ENCODE assay signal across 14 mouse cellular contexts in the genomic region with DNA sequence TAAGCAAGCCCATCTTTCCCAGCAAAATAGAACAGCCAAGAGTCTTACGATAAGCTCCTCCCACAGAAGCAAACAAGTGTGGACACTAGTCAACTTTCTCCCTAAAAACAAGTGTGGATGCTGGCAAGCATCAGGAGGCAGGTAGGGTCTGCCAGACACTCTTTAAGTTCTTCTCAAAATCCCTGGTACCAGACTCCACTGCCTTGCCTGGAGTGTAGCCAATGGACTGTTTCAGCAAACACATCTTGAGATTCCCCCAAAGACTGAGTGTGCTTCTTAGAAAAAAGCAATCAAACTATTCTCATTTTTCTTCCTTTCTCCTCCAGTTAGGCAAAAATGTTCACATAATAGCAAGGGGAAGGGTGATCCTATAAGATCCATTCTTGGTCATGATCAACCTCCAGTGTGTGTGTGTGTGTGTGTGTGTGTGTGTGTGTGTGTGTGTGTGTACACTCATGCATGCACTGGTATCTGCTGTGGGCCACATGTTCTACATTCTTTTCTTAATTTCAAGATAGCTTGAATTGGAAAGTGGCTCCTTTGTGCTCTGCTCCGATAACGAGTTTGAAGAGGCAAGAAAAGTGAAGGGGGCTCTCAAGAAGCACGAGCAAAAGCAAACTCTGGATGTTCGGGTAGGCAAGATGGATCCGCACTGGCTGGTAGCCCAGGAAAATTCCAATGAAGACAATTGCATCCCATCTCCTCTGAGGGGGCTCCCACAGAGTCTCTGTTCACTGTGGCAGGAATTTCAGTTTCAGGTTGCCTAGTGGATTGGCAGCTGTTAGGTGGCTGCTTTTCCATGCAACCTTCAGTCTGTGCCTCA.
"Had no signal": no experiment of that assay in that cellular context is flagged by ENCODE, and none has a peak within 500 bp of the region (broad histone marks: within the 10 kb centered on the region; RNA-seq: fewer than 3 reads in every experiment).

No protein-coding gene starts in this region.

- H3K4me1 ChIP-seq: liver, embryonic 12.5 days; megakaryocyte, embryonic 14.5 days; midbrain, embryonic 15.5 days; neural tube, embryonic 12.5 days; stomach, embryonic 15.5 days had no signal

- H3K36me3 ChIP-seq: liver, embryonic 12.5 days; midbrain, embryonic 13.5 days; midbrain, embryonic 15.5 days; neural tube, embryonic 12.5 days; stomach, embryonic 15.5 days had no signal

- H3K4me3 ChIP-seq: liver, embryonic 12.5 days; megakaryocyte, embryonic 14.5 days; midbrain, embryonic 13.5 days; midbrain, embryonic 15.5 days; neural tube, embryonic 12.5 days; stomach, embryonic 15.5 days had no signal

- H3K9ac ChIP-seq: liver, embryonic 12.5 days; liver, embryonic 14.5 days; midbrain, embryonic 13.5 days; midbrain, embryonic 15.5 days; neural tube, embryonic 12.5 days; stomach, embryonic 15.5 days had no signal

- DNase-seq: right cerebral cortex, postnatal 14 days; thymus, adult 2 months; thymus, postnatal 25 days; thymus, postnatal 4 days had no signal

- ATAC-seq: liver, embryonic 12.5 days; midbrain, embryonic 13.5 days; midbrain, embryonic 15.5 days had no signal

- H3K4me2 ChIP-seq: liver, embryonic 12.5 days; midbrain, embryonic 11.5 days; midbrain, embryonic 13.5 days; midbrain, embryonic 15.5 days; neural tube, embryonic 12.5 days; stomach, embryonic 15.5 days had no signal

- H3K27ac ChIP-seq: liver, embryonic 12.5 days; liver, embryonic 14.5 days; macrophage; midbrain, embryonic 13.5 days; midbrain, embryonic 15.5 days; neural tube, embryonic 12.5 days; stomach, embryonic 15.5 days; stomach, postnatal 0 days had no signal

- H3K9me3 ChIP-seq: liver, embryonic 12.5 days; midbrain, embryonic 13.5 days; midbrain, embryonic 15.5 days; neural tube, embryonic 12.5 days; stomach, embryonic 15.5 days had no signal

- H3K27me3 ChIP-seq: liver, embryonic 12.5 days; midbrain, embryonic 15.5 days; neural tube, embryonic 12.5 days; stomach, embryonic 15.5 days had no signal
